Mouse (Mus musculus) hindbrain, embryonic 13.5 days (tissue): ENCODE measurements around the gene Agbl3. TPM values are rescaled to one million over a fixed set of nuclear protein-coding genes. Genes with fewer than 3 reads are reported as not detected.
A peak's percentile ranks its signal among the peaks of the same experiment; 100 is the strongest.

Experiments
- ATAC-seq: fragments of 200-750 bp; cut with Nextera tagmentation; 2 replicates; pipeline ENCODE4 v1.8.0; 2017; ENCODE audit warnings: moderate TSS enrichment; ENCODE audit not compliant: low FRiP score
- H3K27ac ChIP-seq: fragments of 300-500 bp; sonication (generic); 2 replicates; pipeline ENCODE4 v1.5.1; 2015; ENCODE audit warnings: inconsistent platforms, mild to moderate bottlenecking, moderate library complexity
- H3K27me3 ChIP-seq: fragments of 300-500 bp; sonication (generic); 2 replicates; pipeline ENCODE4 v1.6.1; 2015; ENCODE audit warnings: mild to moderate bottlenecking, inconsistent platforms
- H3K36me3 ChIP-seq: fragments of 300-500 bp; sonication (generic); 2 replicates; pipeline ENCODE4 v1.6.1; 2015; ENCODE audit warnings: mild to moderate bottlenecking, inconsistent platforms
- H3K4me1 ChIP-seq: fragments of 300-500 bp; sonication (generic); replicated peaks from 2 replicates; pipeline ENCODE4 v1.6.1; 2015; ENCODE audit warnings: inconsistent platforms
- H3K4me2 ChIP-seq: fragments of 300-500 bp; sonication (generic); 2 replicates; pipeline ENCODE4 v1.6.1; 2015; ENCODE audit warnings: inconsistent platforms, mild to moderate bottlenecking, moderate library complexity
- H3K4me3 ChIP-seq: fragments of 300-500 bp; sonication (generic); 2 replicates; pipeline ENCODE4 v1.5.1; 2015; ENCODE audit warnings: mild to moderate bottlenecking, inconsistent platforms
- H3K9ac ChIP-seq: fragments of 300-500 bp; sonication (generic); 2 replicates; pipeline ENCODE4 v1.6.1; 2015; ENCODE audit warnings: mild to moderate bottlenecking, inconsistent platforms
- H3K9me3 ChIP-seq: fragments of 300-500 bp; sonication (generic); 2 replicates; pipeline ENCODE4 v1.6.1; 2016; ENCODE audit warnings: inconsistent platforms
- WGBS: fragments of 180-500 bp; shearing (Covaris S2); methylation state at CpG from one replicate; pipeline ENCODE4 v1.1.7; 2015; 5-methylcytosine and 5-hydroxymethylcytosine counted together
- polyA plus RNA-seq: library from polyadenylated mRNA; unstranded; fragments of >200 nt; fragmentation: Nextera tagmentation; extraction: Ambion mirVana; gene quantifications from 2 replicates; pipeline ENCODE4 v1.2.1, GENCODE M21; 2015

The Agbl3 gene
- polyA plus RNA-seq: 9.2 and 10.3 TPM in 2 replicates

- Histone ChIP-seq H3K36me3 (no peaks in the 10 kb centered on the region), H3K27me3 (no peaks in the 10 kb centered on the region), H3K27ac (peak within 1 kb of the TSS; percentile 97), H3K9ac (peak within 1 kb of the TSS; percentile 87), H3K4me2 (peak within 1 kb of the TSS; percentile 63), H3K4me3 (peak within 1 kb of the TSS; percentile 65), H3K4me1 (no peaks in the 10 kb centered on the region; the same call in 1 of the 2 replicates), H3K9me3 (no peaks in the 10 kb centered on the region)
- under 1% methylated on average over 81 of the region's 81 CpGs for WGBS
- peak; percentile 96 for ATAC-seq
Observed at GRCm38 (mm10) chr6:34780231-34780942, at the start of gene Agbl3. TSS of gene Agbl3 (plus strand) at chr6:34780432.

DNA sequence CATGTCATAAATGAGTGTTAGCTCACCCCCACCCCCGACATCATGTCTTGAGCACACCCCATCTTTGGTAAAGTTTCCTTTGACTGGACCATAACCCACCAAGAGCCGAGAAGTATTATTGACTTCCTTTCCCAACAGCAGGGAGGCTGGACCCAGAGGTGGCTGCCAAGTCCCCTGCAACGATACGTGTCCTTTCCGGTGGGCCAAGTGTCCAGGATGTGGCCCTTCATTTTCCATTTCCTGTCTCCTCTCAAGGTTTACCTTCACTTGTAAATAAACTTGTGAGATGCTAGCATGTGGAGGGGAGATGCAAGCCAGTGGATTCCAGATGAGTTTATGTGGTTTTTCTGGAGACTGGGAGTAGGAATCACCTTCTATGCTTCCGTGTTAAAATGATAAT lies 49.2 kb upstream of the Agbl3 start:
- Histone ChIP-seq H3K4me1 (peaks cover 24% of the 10 kb centered on the region), H3K9ac (no peak overlapping the region), H3K4me2 (no peak overlapping the region), H3K27me3 (no peaks in the 10 kb centered on the region), H3K4me3 (no peak overlapping the region), H3K27ac (peak overlapping the region; percentile 14; the same call in 1 of the 2 replicates), H3K9me3 (no peaks in the 10 kb centered on the region), H3K36me3 (no peaks in the 10 kb centered on the region)
- ATAC-seq: no peak
- WGBS: 73% methylated on average over 6 of the region's 6 CpGs

DNA sequence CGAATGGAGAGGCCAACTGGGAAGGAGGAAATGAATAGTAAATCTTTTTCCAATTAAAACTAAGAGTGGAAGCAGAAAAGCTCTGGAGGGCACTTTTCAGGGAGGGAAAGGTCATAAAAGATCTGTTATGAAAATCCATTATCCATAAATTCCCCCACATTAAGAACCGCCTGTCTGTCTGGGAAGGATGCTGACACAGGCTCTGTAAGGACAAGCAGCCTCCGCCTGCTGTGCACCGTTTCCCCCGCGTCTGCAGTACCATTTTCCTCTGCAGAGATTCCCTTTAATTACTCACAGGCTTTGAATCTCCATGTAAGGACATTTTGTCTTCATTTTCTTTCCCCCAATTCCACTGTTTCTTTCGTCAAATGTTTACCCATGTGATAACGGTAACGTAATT lies 48.7 kb upstream of the Agbl3 start:
- Histone ChIP-seq H3K4me2 (no peak overlapping the region), H3K27ac (peak overlapping the region; percentile 14; the same call in 1 of the 2 replicates)
- 62% methylated on average over 9 of the region's 9 CpGs for WGBS

DNA sequence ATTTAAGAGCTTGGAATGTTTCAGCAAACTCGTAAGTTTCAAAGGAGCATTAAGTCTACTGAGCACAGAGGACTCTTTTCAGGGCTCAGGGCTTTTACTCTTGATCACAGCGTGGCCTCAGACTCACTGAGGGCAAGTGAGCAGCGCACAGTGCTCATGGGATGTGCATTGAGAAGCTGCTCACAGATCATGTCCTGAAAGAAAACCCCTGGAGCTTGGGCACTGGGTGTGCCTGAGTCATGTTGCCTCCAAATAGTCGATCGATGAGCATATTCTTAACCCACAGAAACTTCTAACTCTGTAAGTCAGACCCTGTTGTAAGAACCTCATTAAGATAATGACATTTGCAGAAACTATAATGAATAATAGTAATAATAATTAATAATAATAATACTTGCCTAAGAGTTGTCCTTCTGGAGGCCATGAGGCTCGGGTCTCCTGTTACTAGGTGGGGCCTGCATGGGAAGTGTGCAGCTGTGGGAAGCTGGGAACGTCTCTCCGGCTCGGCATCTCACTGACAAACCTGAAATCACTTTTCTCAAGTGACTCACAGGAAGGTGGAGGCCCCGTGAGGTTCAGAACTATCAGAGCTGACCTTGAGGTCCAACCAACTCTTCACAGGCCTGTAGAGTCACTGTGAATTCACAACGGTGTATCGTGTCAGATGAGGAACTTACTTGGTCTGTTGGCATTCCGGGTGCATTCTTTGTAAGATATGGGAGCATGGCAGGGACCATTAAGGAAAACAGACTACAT lies 45.1 kb upstream of the Agbl3 start:
- no peak overlapping the region for H3K9ac ChIP-seq
- WGBS: 88% methylated on average over 13 of the region's 13 CpGs
- no peaks in the 10 kb centered on the region for H3K36me3 ChIP-seq
- no peaks in the 10 kb centered on the region for H3K27me3 ChIP-seq
- H3K9me3 ChIP-seq: no peaks in the 10 kb centered on the region
- ATAC-seq: no peak
- H3K4me2 ChIP-seq: no peak overlapping the region
- H3K4me3 ChIP-seq: no peak overlapping the region
- peaks cover 12% of the 10 kb centered on the region; the same call in 1 of the 2 replicates for H3K4me1 ChIP-seq
- H3K27ac ChIP-seq: no peak overlapping the region

More for the DNA sequence above, 48.7 kb upstream of the Agbl3 start:
- H3K4me1 ChIP-seq: peaks cover 22% of the 10 kb centered on the region
- H3K27me3 ChIP-seq: no peaks in the 10 kb centered on the region
- no peak overlapping the region for H3K9ac ChIP-seq
- peak; percentile 54; the same call in 1 of the 2 replicates for ATAC-seq
- H3K9me3 ChIP-seq: no peaks in the 10 kb centered on the region
- no peak overlapping the region for H3K4me3 ChIP-seq
- H3K36me3 ChIP-seq: no peaks in the 10 kb centered on the region

- no peaks in the 10 kb centered on the region for H3K27me3 ChIP-seq
- H3K9ac ChIP-seq: no peak overlapping the region
- ATAC-seq: no peak
- WGBS: 54% methylated on average over 2 of the region's 2 CpGs
- H3K36me3 ChIP-seq: 0 out of 2 replicates have a peak, but pooled peaks cover 2% of the 10 kb centered on the region
- H3K9me3 ChIP-seq: no peaks in the 10 kb centered on the region
- no peak overlapping the region for H3K4me3 ChIP-seq
- 0 out of 2 replicates have a peak, but pooled peaks cover under 1% of the 10 kb centered on the region for H3K4me1 ChIP-seq
- H3K27ac ChIP-seq: no peak overlapping the region
- no peak overlapping the region for H3K4me2 ChIP-seq
Observed at GRCm38 (mm10) chr6:34736934-34737333, 43.3 kb upstream of the Agbl3 start.

DNA sequence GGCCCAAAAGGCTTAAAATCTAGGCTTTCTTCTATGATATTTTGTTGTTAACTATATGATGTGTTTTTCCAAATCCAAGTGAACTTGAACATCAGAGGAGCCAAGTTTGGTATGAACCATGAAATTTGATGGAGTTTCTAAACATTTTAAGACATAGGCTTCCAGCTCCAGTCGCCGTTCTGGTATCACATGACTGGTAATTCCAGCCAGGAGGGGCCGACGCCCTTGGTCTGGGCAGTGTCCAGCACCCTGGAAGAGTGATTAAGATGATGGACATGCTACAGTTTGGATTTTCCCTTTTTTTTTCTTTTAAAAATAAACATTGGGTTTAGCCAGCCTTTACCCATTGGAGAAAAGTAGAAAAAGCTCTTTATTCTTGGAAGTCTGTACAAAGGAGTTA lies 36.3 kb upstream of the Agbl3 start:
- 91% methylated on average over 4 of the region's 4 CpGs for WGBS
- Histone ChIP-seq H3K9me3 (no peaks in the 10 kb centered on the region), H3K4me2 (no peak overlapping the region), H3K36me3 (0 out of 2 replicates have a peak, but pooled peaks cover 19% of the 10 kb centered on the region), H3K4me3 (no peak overlapping the region), H3K27ac (no peak overlapping the region), H3K4me1 (no peaks in the 10 kb centered on the region), H3K27me3 (no peaks in the 10 kb centered on the region), H3K9ac (no peak overlapping the region)
- no peak for ATAC-seq

DNA sequence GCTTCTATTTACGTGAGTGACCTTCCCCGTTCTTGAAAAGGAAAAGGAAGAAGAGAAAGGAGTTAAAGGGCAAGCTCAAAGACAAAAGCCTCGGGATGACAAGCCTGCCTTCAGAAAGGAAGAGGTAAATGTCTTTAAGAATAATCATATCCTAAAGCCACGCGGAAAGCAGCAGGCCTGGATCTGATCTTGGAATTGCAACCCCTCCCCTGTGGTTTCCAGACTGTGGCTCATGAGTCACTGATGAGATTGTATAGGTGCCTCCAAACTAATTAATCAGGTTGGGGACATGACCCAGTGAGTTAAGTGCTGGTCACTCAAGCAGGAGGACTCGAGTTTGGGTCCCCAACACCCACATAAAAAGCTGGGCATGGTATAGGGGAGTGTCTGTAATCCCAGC lies 32.4 kb upstream of the Agbl3 start:
- ATAC-seq: no peak
- H3K4me3 ChIP-seq: no peak overlapping the region
- H3K27me3 ChIP-seq: no peaks in the 10 kb centered on the region
- 0 out of 2 replicates have a peak, but pooled peaks cover 12% of the 10 kb centered on the region for H3K36me3 ChIP-seq
- no peaks in the 10 kb centered on the region for H3K4me1 ChIP-seq
- H3K9ac ChIP-seq: no peak overlapping the region
- 65% methylated on average over 6 of the region's 6 CpGs for WGBS
- no peak overlapping the region for H3K4me2 ChIP-seq
- no peak overlapping the region for H3K27ac ChIP-seq
- H3K9me3 ChIP-seq: no peaks in the 10 kb centered on the region

- Histone ChIP-seq H3K4me2 (no peak overlapping the region), H3K9me3 (no peaks in the 10 kb centered on the region), H3K27me3 (no peaks in the 10 kb centered on the region), H3K36me3 (0 out of 2 replicates have a peak, but pooled peaks cover 12% of the 10 kb centered on the region), H3K4me1 (no peaks in the 10 kb centered on the region), H3K4me3 (no peak overlapping the region), H3K9ac (no peak overlapping the region), H3K27ac (no peak overlapping the region)
- no peak for ATAC-seq
- WGBS: 89% methylated on average over 11 of the region's 11 CpGs
Observed at GRCm38 (mm10) chr6:34748566-34748965, 31.7 kb upstream of the Agbl3 start.

- Histone ChIP-seq H3K27me3 (no peaks in the 10 kb centered on the region), H3K4me1 (no peaks in the 10 kb centered on the region), H3K36me3 (0 out of 2 replicates have a peak, but pooled peaks cover 12% of the 10 kb centered on the region), H3K4me3 (no peak overlapping the region), H3K9ac (no peak overlapping the region), H3K4me2 (no peak overlapping the region), H3K9me3 (no peaks in the 10 kb centered on the region), H3K27ac (no peak overlapping the region)
- 92% methylated on average over 6 of the region's 6 CpGs for WGBS
- ATAC-seq: no peak
Observed at GRCm38 (mm10) chr6:34749526-34749925, 30.7 kb upstream of the Agbl3 start.

GRCm38 (mm10) chr6:34750487-34751120 lies 29.6 kb upstream of the Agbl3 start:
- Histone ChIP-seq H3K9me3 (no peaks in the 10 kb centered on the region), H3K9ac (no peak overlapping the region), H3K27ac (no peak overlapping the region), H3K4me3 (no peak overlapping the region), H3K4me1 (no peaks in the 10 kb centered on the region), H3K27me3 (no peaks in the 10 kb centered on the region), H3K36me3 (peaks cover 11% of the 10 kb centered on the region; the same call in 1 of the 2 replicates), H3K4me2 (no peak overlapping the region)
- no peak for ATAC-seq
- WGBS: 86% methylated on average over 7 of the region's 7 CpGs

- Histone ChIP-seq H3K27ac (no peak overlapping the region), H3K9me3 (no peaks in the 10 kb centered on the region), H3K4me3 (no peak overlapping the region), H3K4me1 (no peaks in the 10 kb centered on the region), H3K4me2 (no peak overlapping the region), H3K9ac (no peak overlapping the region), H3K36me3 (peaks cover 13% of the 10 kb centered on the region), H3K27me3 (no peaks in the 10 kb centered on the region)
- no peak for ATAC-seq
Observed at GRCm38 (mm10) chr6:34751625-34752024, 28.6 kb upstream of the Agbl3 start.

DNA sequence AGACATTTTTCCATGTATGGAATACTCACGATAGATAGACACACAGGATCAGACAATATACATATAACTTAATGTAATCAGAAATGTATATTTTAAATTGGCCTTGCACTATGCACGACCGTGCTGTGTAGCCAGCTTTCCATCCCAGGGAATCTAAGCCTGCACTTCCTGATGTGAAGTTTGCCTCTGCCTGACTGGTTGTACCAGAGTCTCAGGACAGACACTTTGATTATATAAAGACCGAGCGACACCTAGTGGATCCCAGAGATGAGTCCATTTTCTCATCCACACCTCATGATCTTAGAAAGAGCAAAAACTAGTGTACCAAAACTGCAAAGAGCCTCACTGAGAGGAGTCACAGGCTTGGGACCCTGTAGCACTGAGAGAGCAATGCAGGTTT lies 25.8 kb upstream of the Agbl3 start:
- Histone ChIP-seq H3K4me3 (no peak overlapping the region), H3K27ac (no peak overlapping the region), H3K27me3 (no peaks in the 10 kb centered on the region), H3K4me1 (no peaks in the 10 kb centered on the region), H3K4me2 (no peak overlapping the region), H3K9ac (no peak overlapping the region), H3K36me3 (peaks cover 22% of the 10 kb centered on the region), H3K9me3 (no peaks in the 10 kb centered on the region)
- ATAC-seq: 0 out of 2 replicates have a peak, but pooled peaks have one; percentile 54
- WGBS: 39% methylated on average over 5 of the region's 5 CpGs
